In genomic region chr2:91883961-91884360, GRCm38 (mm10) we compare ENCODE assay signal across 20 mouse cellular contexts. TPM values are rescaled to one million over a fixed set of nuclear protein-coding genes. Genes with fewer than 3 reads are reported as not detected.
DNase-seq lines count a peak whose midpoint lies in the region; ATAC-seq and TF ChIP-seq lines count a peak whose summit lies in the region.
"Had no signal": no experiment of that assay in that cellular context is flagged by ENCODE, and none has a peak within 500 bp of the region (broad histone marks: within the 10 kb centered on the region; RNA-seq: fewer than 3 reads in every experiment).

No protein-coding gene starts in this region.

- peak; percentile 78 for ATAC-seq in forebrain, postnatal 0 days
- ATAC-seq in forebrain, embryonic 12.5 days (ENCODE audit: low FRiP score) = no peak
- no peak for ATAC-seq in midbrain, embryonic 11.5 days (ENCODE audit: low FRiP score)
- no peak for ATAC-seq in midbrain, embryonic 15.5 days (replicated peaks)
- ATAC-seq: intestine, postnatal 0 days; Patski had no signal

- H3K9me3 ChIP-seq in forebrain, postnatal 0 days (ENCODE audit: low read length) = no peaks in the 10 kb centered on the region
- H3K9me3 ChIP-seq in forebrain, embryonic 12.5 days = no peaks in the 10 kb centered on the region
- no peaks in the 10 kb centered on the region for H3K9me3 ChIP-seq in midbrain, embryonic 11.5 days (ENCODE audit: control insufficient read depth, low read length)
- no peaks in the 10 kb centered on the region for H3K9me3 ChIP-seq in midbrain, embryonic 15.5 days
- H3K9me3 ChIP-seq: heart, embryonic 12.5 days; limb, embryonic 13.5 days; liver, embryonic 13.5 days; neural tube, embryonic 12.5 days had no signal

- no peaks in the 10 kb centered on the region for H3K4me1 ChIP-seq in forebrain, postnatal 0 days (ENCODE audit: insufficient read depth)
- peaks cover 3% of the 10 kb centered on the region; the same call in 1 of the 2 replicates for H3K4me1 ChIP-seq in forebrain, embryonic 12.5 days
- H3K4me1 ChIP-seq in midbrain, embryonic 11.5 days (ENCODE audit: control insufficient read depth, insufficient read depth, low read length) = no peaks in the 10 kb centered on the region
- no peaks in the 10 kb centered on the region for H3K4me1 ChIP-seq in midbrain, embryonic 15.5 days
- H3K4me1 ChIP-seq: limb, embryonic 13.5 days; neural tube, embryonic 12.5 days had no signal

- no peak overlapping the region for H3K27ac ChIP-seq in forebrain, postnatal 0 days (ENCODE audit: low read depth, low read length)
- no peak overlapping the region for H3K27ac ChIP-seq in forebrain, embryonic 12.5 days
- H3K27ac ChIP-seq in midbrain, embryonic 11.5 days (ENCODE audit: low read depth, low read length) = no peak overlapping the region
- H3K27ac ChIP-seq in midbrain, embryonic 15.5 days = no peak overlapping the region
- H3K27ac ChIP-seq: hindbrain, embryonic 14.5 days; limb, embryonic 13.5 days; liver, embryonic 13.5 days; neural tube, embryonic 12.5 days had no signal

- H3K4me2 ChIP-seq in forebrain, postnatal 0 days (ENCODE audit: low read depth) = no peak overlapping the region
- H3K4me2 ChIP-seq in forebrain, embryonic 12.5 days = no peak overlapping the region
- no peak overlapping the region for H3K4me2 ChIP-seq in midbrain, embryonic 11.5 days
- H3K4me2 ChIP-seq in midbrain, embryonic 15.5 days = no peak overlapping the region
- H3K4me2 ChIP-seq: heart, embryonic 12.5 days; hindbrain, embryonic 14.5 days; limb, embryonic 13.5 days; liver, embryonic 13.5 days; lung, embryonic 14.5 days; neural tube, embryonic 12.5 days had no signal

- H3K4me3 ChIP-seq in forebrain, postnatal 0 days (ENCODE audit: low read depth, low read length) = no peak overlapping the region
- no peak overlapping the region for H3K4me3 ChIP-seq in forebrain, embryonic 12.5 days (replicated peaks)
- no peak overlapping the region for H3K4me3 ChIP-seq in midbrain, embryonic 11.5 days (ENCODE audit: low read depth, low read length)
- H3K4me3 ChIP-seq in midbrain, embryonic 15.5 days = no peak overlapping the region
- H3K4me3 ChIP-seq: heart, embryonic 12.5 days; limb, embryonic 13.5 days; liver, embryonic 13.5 days; neural tube, embryonic 12.5 days had no signal

- 66% methylated on average over 4 of the region's 4 CpGs for WGBS in forebrain, postnatal 0 days
- 85% methylated on average over 4 of the region's 4 CpGs for WGBS in forebrain, embryonic 12.5 days
- WGBS in midbrain, embryonic 11.5 days = 88% methylated on average over 4 of the region's 4 CpGs
- WGBS in midbrain, embryonic 15.5 days = 87% methylated on average over 4 of the region's 4 CpGs

- peaks cover 12% of the 10 kb centered on the region; the same call in 1 of the 2 replicates for H3K36me3 ChIP-seq in forebrain, postnatal 0 days (ENCODE audit: insufficient read depth)
- H3K36me3 ChIP-seq in forebrain, embryonic 12.5 days (replicated peaks) = peaks cover 14% of the 10 kb centered on the region
- H3K36me3 ChIP-seq in midbrain, embryonic 11.5 days (ENCODE audit: control insufficient read depth, insufficient read depth, low read length) = peaks cover 2% of the 10 kb centered on the region; the same call in 1 of the 2 replicates
- H3K36me3 ChIP-seq in midbrain, embryonic 15.5 days (replicated peaks) = peaks cover 7% of the 10 kb centered on the region; the same call in 1 of the 2 replicates

- peak; percentile 37 for DNase-seq in cerebellum, adult 11-12 months
- no peak for DNase-seq in cerebellum, adult 11 months
- peak; percentile 51 for DNase-seq in forebrain, postnatal 0 days
- peak; percentile 39 for DNase-seq in midbrain, embryonic 11.5 days (ENCODE audit: low spot score, missing footprints)
- no peak for DNase-seq in urinary bladder, adult 18-20 months (ENCODE audit: low spot score in 2 of 2)
- no peak for DNase-seq in embryo, embryonic 10.5 days (ENCODE audit: low spot score)
- DNase-seq: adrenal gland, adult 8-10 months; heart, postnatal 14 days; liver, embryonic 13.5 days; lung, embryonic 14.5 days; lung, postnatal 36 days had no signal

- no peak for TF ChIP-seq CTCF in forebrain, postnatal 0 days (IDR thresholded peaks at IDR 0.05; ENCODE audit: low read depth)

- H3K27me3 ChIP-seq in forebrain, postnatal 0 days (ENCODE audit: insufficient read depth, low read length) = no peaks in the 10 kb centered on the region
- H3K27me3 ChIP-seq in forebrain, embryonic 12.5 days = no peaks in the 10 kb centered on the region
- H3K27me3 ChIP-seq in midbrain, embryonic 11.5 days (ENCODE audit: control insufficient read depth, insufficient read depth, low read length) = no peaks in the 10 kb centered on the region
- no peaks in the 10 kb centered on the region for H3K27me3 ChIP-seq in midbrain, embryonic 15.5 days (replicated peaks)
- H3K27me3 ChIP-seq: heart, embryonic 12.5 days; limb, embryonic 13.5 days; liver, embryonic 13.5 days; neural tube, embryonic 12.5 days; Patski had no signal

- H3K9ac ChIP-seq in forebrain, postnatal 0 days = no peak overlapping the region
- H3K9ac ChIP-seq in forebrain, embryonic 12.5 days = no peak overlapping the region
- no peak overlapping the region for H3K9ac ChIP-seq in midbrain, embryonic 11.5 days (ENCODE audit: low read length)
- no peak overlapping the region for H3K9ac ChIP-seq in midbrain, embryonic 15.5 days
- H3K9ac ChIP-seq: heart, embryonic 12.5 days; hindbrain, embryonic 14.5 days; limb, embryonic 13.5 days; liver, embryonic 13.5 days; lung, embryonic 14.5 days; neural tube, embryonic 12.5 days had no signal

RNA-seq across cellular contexts. Expression of gene Chrm4, which starts 43.1 kb away (rescaled TPM):
- 4.0 and 7.0 TPM in 2 replicates for total RNA-seq in forebrain, postnatal 0 days (2014; rRNA removed)
- 1.1 and 1.3 TPM in 2 replicates for polyA plus RNA-seq in forebrain, postnatal 0 days (2015; fragmentation: Nextera tagmentation; extraction: Ambion mirVana)
- 0.31 and 0.72 TPM in 2 replicates for polyA plus RNA-seq in forebrain, embryonic 12.5 days (2016; fragmentation: Nextera tagmentation; extraction: Ambion mirVana)
- 0.26 and 0.37 TPM in 2 replicates for polyA plus RNA-seq in midbrain, embryonic 11.5 days (2014; fragmentation: Nextera tagmentation; extraction: Ambion mirVana)
- polyA plus RNA-seq in midbrain, embryonic 15.5 days (2015; fragmentation: Nextera tagmentation; extraction: Ambion mirVana) = 0.57 and 0.66 TPM in 2 replicates
- total RNA-seq: gastrocnemius, adult 18-20 months; heart, postnatal 14 days had no signal
- polyA plus RNA-seq: Patski had no signal

RNA-seq across cellular contexts. Expression of gene Mdk, which starts 48.1 kb away (rescaled TPM):
- 74.2 and 75.5 TPM in 2 replicates for total RNA-seq in forebrain, postnatal 0 days (2014; rRNA removed)
- 121 and 162 TPM in 2 replicates for polyA plus RNA-seq in forebrain, postnatal 0 days (2015; fragmentation: Nextera tagmentation; extraction: Ambion mirVana)
- polyA plus RNA-seq in forebrain, embryonic 12.5 days (2016; fragmentation: Nextera tagmentation; extraction: Ambion mirVana) = 834 and 889 TPM in 2 replicates
- 926 and 968 TPM in 2 replicates for polyA plus RNA-seq in midbrain, embryonic 11.5 days (2014; fragmentation: Nextera tagmentation; extraction: Ambion mirVana)
- polyA plus RNA-seq in midbrain, embryonic 15.5 days (2015; fragmentation: Nextera tagmentation; extraction: Ambion mirVana) = 132 and 158 TPM in 2 replicates

Comparison
In these comparisons a context has a peak if more than half of its experiments do, and no peak if none do; other contexts are left out.
1. DNase-seq: peak in cerebellum, adult 11-12 months (single experiment), forebrain, postnatal 0 days (single experiment) and midbrain, embryonic 11.5 days (single experiment); none in cerebellum, adult 11 months (single experiment), urinary bladder, adult 18-20 months (0 of 2) and embryo, embryonic 10.5 days (single experiment).